Mouse (Mus musculus) neural tube, embryonic 11.5 days (tissue): ENCODE results near the gene Eif4enif1. TPM values are rescaled to one million over a fixed set of nuclear protein-coding genes. Genes with fewer than 3 reads are reported as not detected.

Source experiments
- ATAC-seq: fragments of 200-750 bp; cut with Nextera tagmentation; 2 replicates; pipeline ENCODE4 v1.8.0; 2017; ENCODE audit warnings: moderate number of reproducible peaks, mild to moderate bottlenecking, moderate TSS enrichment, moderate library complexity; ENCODE audit not compliant: insufficient read depth, low FRiP score, low TSS enrichment
- DNase-seq: peaks from one replicate; pipeline ENCODE4 v3.0.0-alpha.2; 2015; ENCODE audit warnings: low spot score
- H3K27ac ChIP-seq: fragments of 300-500 bp; sonication (generic); 2 replicates; pipeline ENCODE4 v1.5.1; 2014; ENCODE audit warnings: low read depth, mild to moderate bottlenecking, low read length
- H3K27me3 ChIP-seq: fragments of 300-500 bp; sonication (generic); 2 replicates; pipeline ENCODE4 v1.6.1; 2014; ENCODE audit warnings: mild to moderate bottlenecking, low read length, mixed read lengths; ENCODE audit not compliant: control insufficient read depth, insufficient read depth
- H3K36me3 ChIP-seq: fragments of 300-500 bp; sonication (generic); 2 replicates; pipeline ENCODE4 v1.6.1; 2014; ENCODE audit warnings: mild to moderate bottlenecking, low read length, moderate library complexity, mixed read lengths; ENCODE audit not compliant: control insufficient read depth, insufficient read depth
- H3K4me1 ChIP-seq: fragments of 300-500 bp; sonication (generic); 2 replicates; pipeline ENCODE4 v1.6.1; 2014; ENCODE audit warnings: low read length, mixed read lengths; ENCODE audit not compliant: control insufficient read depth, insufficient read depth
- H3K4me2 ChIP-seq: fragments of 300-500 bp; sonication (generic); 2 replicates; pipeline ENCODE4 v1.6.1; 2014; ENCODE audit warnings: low read depth, mild to moderate bottlenecking, moderate library complexity
- H3K4me3 ChIP-seq: fragments of 300-500 bp; sonication (generic); 2 replicates; pipeline ENCODE4 v1.5.1; 2014; ENCODE audit warnings: low read depth, low read length
- H3K9ac ChIP-seq: fragments of 300-500 bp; sonication (generic); 2 replicates; pipeline ENCODE4 v1.6.1; 2014; ENCODE audit warnings: mild to moderate bottlenecking, low read length
- H3K9me3 ChIP-seq: fragments of 300-500 bp; sonication (generic); 2 replicates; pipeline ENCODE4 v1.6.1; 2016; ENCODE audit warnings: low read length; ENCODE audit not compliant: control insufficient read depth
- whole genome bisulfite sequencing: fragments of 180-500 bp; shearing (Covaris S2); extraction: QIAGEN DNeasy Blood & Tissue Kit; methylation state at CpG from one replicate; pipeline ENCODE4 v1.1.7; 2014; 5-methylcytosine and 5-hydroxymethylcytosine counted together
- polyA plus RNA-seq: library from polyadenylated mRNA; unstranded; fragments of >200 nt; fragmentation: Nextera tagmentation; extraction: Ambion mirVana; gene quantifications from 2 replicates; pipeline ENCODE4 v1.2.1, GENCODE M21; 2014

The Eif4enif1 gene
- polyA plus RNA-seq, 1 experiment from 2014 or later, result 66.8 TPM

- H3K4me3 ChIP-seq, result peak overlapping the region; percentile 92
- no peak for ATAC-seq
- 29% methylated on average over 4 of the region's 4 CpGs for WGBS
- peaks cover 27% of the 10 kb centered on the region for H3K36me3 ChIP-seq
- DNase-seq, result no peak
- peak overlapping the region; percentile 100 for H3K4me2 ChIP-seq
- H3K4me1 ChIP-seq, result peaks cover 23% of the 10 kb centered on the region
- peak overlapping the region; percentile 99 for H3K9ac ChIP-seq
- H3K9me3 ChIP-seq, result no peaks in the 10 kb centered on the region
- H3K27ac ChIP-seq, result peak overlapping the region; percentile 100
- H3K27me3 ChIP-seq, result no peaks in the 10 kb centered on the region
Measured at GRCm38 (mm10) chr11:3293361-3293760, 91.2 kb downstream of the Eif4enif1 start.

Other genes starting within 250 kb of the Eif4enif1 start
- 9.5 and 9.7 TPM in 2 replicates for gene Sfi1, start 8.9 kb upstream of the Eif4enif1 start, polyA plus RNA-seq
- gene Drg1, start 64.0 kb downstream of the Eif4enif1 start, polyA plus RNA-seq, result 295 and 301 TPM in 2 replicates
- gene Patz1, start 86.5 kb downstream of the Eif4enif1 start, polyA plus RNA-seq, result 105 TPM in 2 replicates
- gene Pik3ip1, start 128.0 kb downstream of the Eif4enif1 start, polyA plus RNA-seq, result 9.3 and 15.7 TPM in 2 replicates
- 77.5 and 91.8 TPM in 2 replicates for gene Limk2, start 206.8 kb downstream of the Eif4enif1 start, polyA plus RNA-seq
- gene Rnf185, start 250.0 kb downstream of the Eif4enif1 start, polyA plus RNA-seq, result 53.8 and 59.5 TPM in 2 replicates